Mouse (Mus musculus): ENCODE data around the gene Ate1.

DNA sequence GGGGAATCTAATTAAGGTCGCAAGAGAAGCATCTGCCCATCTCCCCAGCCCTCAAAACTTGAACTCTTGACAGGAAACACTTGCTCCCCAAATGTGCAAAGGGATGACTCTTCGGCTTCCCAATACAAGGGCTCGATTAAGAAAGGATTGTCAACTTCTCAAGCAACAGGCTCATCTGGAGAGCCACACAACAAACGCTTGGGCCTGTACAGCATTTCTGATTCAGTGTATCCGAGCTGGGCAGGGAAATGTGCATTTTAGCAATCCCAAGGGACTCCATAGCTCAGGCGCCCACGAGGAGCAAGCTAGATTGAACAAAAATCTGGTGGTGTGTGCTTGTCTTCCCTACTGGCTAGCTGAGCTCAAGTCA is 26.2 kb upstream of the Ate1 start:
- no peak for TF ChIP-seq CTCF (IDR thresholded peaks at IDR 0.05; ENCODE audit: control insufficient read depth, insufficient read depth, low read length)
- TF ChIP-seq POLR2A (IDR thresholded peaks at IDR 0.05; ENCODE audit: borderline replicate concordance, control insufficient read depth, low read depth, low read length): no peak
